Mouse (Mus musculus) forebrain, embryonic 12.5 days (tissue): ENCODE measurements around the gene Ttll6. TPM values are rescaled to one million over a fixed set of nuclear protein-coding genes. Genes with fewer than 3 reads are reported as not detected.
"Not testable (repeated sequence)": the region's sequence is repeated elsewhere in the genome, so short reads cannot be mapped to it uniquely, and the experiment has no call there.

Source experiments
- ATAC-seq: fragments of 200-750 bp; cut with Nextera tagmentation; 2 replicates; pipeline ENCODE4 v1.8.0; 2017; ENCODE audit warnings: moderate TSS enrichment; ENCODE audit not compliant: low FRiP score
- H3K27ac ChIP-seq: fragments of 300-500 bp; sonication (generic); 2 replicates; pipeline ENCODE4 v1.5.1; 2016; ENCODE audit warnings: mild to moderate bottlenecking
- H3K27me3 ChIP-seq: fragments of 300-500 bp; sonication (generic); 2 replicates; pipeline ENCODE4 v1.6.1; 2016; ENCODE audit warnings: mild to moderate bottlenecking
- H3K36me3 ChIP-seq: fragments of 300-500 bp; sonication (generic); replicated peaks from 2 replicates; pipeline ENCODE4 v1.6.1; 2016; ENCODE audit warnings: mild to moderate bottlenecking
- H3K4me1 ChIP-seq: fragments of 300-500 bp; sonication (generic); 2 replicates; pipeline ENCODE4 v1.6.1; 2016
- H3K4me2 ChIP-seq: fragments of 300-500 bp; sonication (generic); 2 replicates; pipeline ENCODE4 v1.6.1; 2016; ENCODE audit warnings: mild to moderate bottlenecking, moderate library complexity
- H3K4me3 ChIP-seq: fragments of 300-500 bp; sonication (generic); replicated peaks from 2 replicates; pipeline ENCODE4 v1.5.1; 2016; ENCODE audit warnings: mild to moderate bottlenecking
- H3K9ac ChIP-seq: fragments of 300-500 bp; sonication (generic); 2 replicates; pipeline ENCODE4 v1.6.1; 2016; ENCODE audit warnings: mild to moderate bottlenecking
- H3K9me3 ChIP-seq: fragments of 300-500 bp; sonication (generic); 2 replicates; pipeline ENCODE4 v1.6.1; 2016
- WGBS: fragments of 180-500 bp; shearing (Covaris S2); methylation state at CpG from one replicate; pipeline ENCODE4 v1.1.7; 2016; 5-methylcytosine and 5-hydroxymethylcytosine counted together
- polyA plus RNA-seq: library from polyadenylated mRNA; unstranded; fragments of >200 nt; fragmentation: Nextera tagmentation; extraction: Ambion mirVana; gene quantifications from 2 replicates; pipeline ENCODE4 v1.2.1, GENCODE M21; 2016

The Ttll6 gene
- polyA plus RNA-seq, 1 experiment from 2014 or later, result 0.28 TPM

GRCm38 (mm10) chr11:96122806-96123205 is 10.8 kb upstream of the Ttll6 start:
- H3K36me3 ChIP-seq, H3K9ac ChIP-seq, H3K4me1 ChIP-seq, H3K9me3 ChIP-seq, ATAC-seq, H3K4me3 ChIP-seq, H3K27ac ChIP-seq, H3K4me2 ChIP-seq: not testable (repeated sequence)
- H3K27me3 ChIP-seq, result peaks cover 59% of the 10 kb centered on the region
- 82% methylated on average over 4 of the region's 4 CpGs for WGBS

DNA sequence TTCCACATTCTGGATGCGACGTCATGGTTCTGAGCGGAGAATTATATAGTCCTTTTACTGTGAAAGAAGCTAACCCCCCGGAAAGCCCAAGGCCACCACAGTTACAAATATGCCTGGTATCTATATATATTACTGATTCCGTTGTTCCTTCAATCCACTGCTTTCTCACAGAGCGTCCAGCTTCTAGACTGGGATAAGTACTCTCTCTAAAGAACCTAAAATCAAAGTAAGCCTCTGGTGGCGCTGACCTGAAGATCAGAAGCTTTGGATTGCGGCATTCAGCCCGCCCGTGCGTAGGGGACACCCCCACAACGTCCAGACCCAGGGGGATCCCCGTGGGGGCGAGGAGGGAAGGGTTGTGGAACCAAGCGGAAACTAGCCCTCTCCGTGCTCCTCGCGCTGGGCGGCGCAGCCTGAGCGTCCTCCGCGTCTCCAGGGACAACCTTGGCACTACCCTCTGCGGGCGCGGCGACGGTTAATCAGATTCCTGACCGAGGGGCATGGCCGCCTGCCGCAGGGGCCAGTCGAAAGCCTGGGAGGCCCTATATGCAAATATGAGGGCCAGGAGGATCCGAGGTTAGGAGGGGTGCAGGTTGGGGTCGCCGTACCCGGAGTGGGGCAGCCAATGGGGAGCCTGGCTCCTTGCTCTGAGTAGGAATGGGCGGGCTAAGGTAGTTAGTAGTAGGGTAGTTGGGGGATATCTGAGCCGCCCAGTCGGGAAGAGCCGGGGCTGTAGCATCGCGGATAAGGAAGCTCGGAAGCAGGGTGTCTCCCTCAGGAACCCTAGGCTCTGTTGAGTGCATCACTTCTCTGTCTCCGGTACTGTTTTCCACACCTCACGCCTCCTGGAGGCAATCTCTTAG is 9.3 kb upstream of the Ttll6 start:
- no peaks in the 10 kb centered on the region for H3K9me3 ChIP-seq
- H3K4me1 ChIP-seq, result peaks cover 10% of the 10 kb centered on the region
- ATAC-seq, result no peak
- H3K36me3 ChIP-seq, result no peaks in the 10 kb centered on the region
- peak overlapping the region; percentile 30; the same call in 1 of the 2 replicates for H3K9ac ChIP-seq
- peak overlapping the region; percentile 41 for H3K4me3 ChIP-seq
- H3K4me2 ChIP-seq, result peak overlapping the region; percentile 71
- no peak overlapping the region for H3K27ac ChIP-seq
- WGBS, result 2% methylated on average over 45 of the region's 45 CpGs
- peaks cover 59% of the 10 kb centered on the region for H3K27me3 ChIP-seq

GRCm38 (mm10) chr11:96130606-96131005 is 3.0 kb upstream of the Ttll6 start:
- no peak overlapping the region for H3K9ac ChIP-seq
- H3K4me1 ChIP-seq, result peaks cover 4% of the 10 kb centered on the region
- H3K27me3 ChIP-seq, result peaks cover 40% of the 10 kb centered on the region
- H3K9me3 ChIP-seq, result no peaks in the 10 kb centered on the region
- no peak overlapping the region for H3K27ac ChIP-seq
- 55% methylated on average over 10 of the region's 10 CpGs for WGBS
- H3K36me3 ChIP-seq, result no peaks in the 10 kb centered on the region
- ATAC-seq, result no peak
- no peak overlapping the region for H3K4me3 ChIP-seq
- H3K4me2 ChIP-seq, result no peak overlapping the region

GRCm38 (mm10) chr11:96135847-96136246 is 2.3 kb downstream of the Ttll6 start:
- 88% methylated on average over 8 of the region's 8 CpGs for WGBS
- no peak for ATAC-seq
- Histone ChIP-seq H3K4me1 (peaks cover 4% of the 10 kb centered on the region), H3K9me3 (no peaks in the 10 kb centered on the region), H3K9ac (no peak overlapping the region), H3K27me3 (peaks cover 35% of the 10 kb centered on the region), H3K4me3 (no peak overlapping the region), H3K27ac (no peak overlapping the region), H3K4me2 (no peak overlapping the region), H3K36me3 (no peaks in the 10 kb centered on the region)

DNA sequence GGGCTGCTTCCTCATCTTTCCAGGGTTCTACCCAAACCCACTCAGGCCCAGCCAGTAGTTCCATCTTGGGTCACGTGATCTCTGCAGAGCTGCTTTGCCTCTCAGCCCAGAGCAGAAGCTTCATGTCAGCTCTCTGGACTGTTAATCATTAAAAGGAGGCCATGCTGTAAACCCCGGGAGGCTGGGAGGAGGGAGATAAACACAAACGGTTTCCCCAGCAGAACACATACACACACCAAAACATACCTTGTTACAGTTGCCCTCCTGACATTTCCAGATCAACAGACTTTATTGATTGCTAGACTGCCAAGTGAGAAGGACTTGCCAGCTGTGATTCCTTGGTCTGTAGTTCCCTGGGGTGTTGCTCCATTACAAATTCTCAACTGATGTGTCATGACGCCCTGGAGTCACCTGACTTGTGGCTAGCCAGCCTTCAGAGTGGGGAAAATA is 7.2 kb downstream of the Ttll6 start:
- Histone ChIP-seq H3K36me3 (no peaks in the 10 kb centered on the region), H3K4me3 (no peak overlapping the region), H3K9ac (no peak overlapping the region), H3K9me3 (no peaks in the 10 kb centered on the region), H3K27ac (no peak overlapping the region), H3K4me1 (peaks cover 11% of the 10 kb centered on the region; the same call in 1 of the 2 replicates), H3K27me3 (peaks cover 32% of the 10 kb centered on the region), H3K4me2 (no peak overlapping the region)
- ATAC-seq, result no peak
- WGBS, result 63% methylated on average over 4 of the region's 4 CpGs

- Histone ChIP-seq H3K4me3 (no peak overlapping the region), H3K4me2 (no peak overlapping the region), H3K4me1 (peaks cover 14% of the 10 kb centered on the region; the same call in 1 of the 2 replicates), H3K27ac (no peak overlapping the region), H3K27me3 (peaks cover 58% of the 10 kb centered on the region), H3K36me3 (no peaks in the 10 kb centered on the region), H3K9ac (no peak overlapping the region), H3K9me3 (no peaks in the 10 kb centered on the region)
- 61% methylated on average over 4 of the region's 4 CpGs for WGBS
- ATAC-seq, result no peak
Measured at GRCm38 (mm10) chr11:96143766-96144165, 10.2 kb downstream of the Ttll6 start.

GRCm38 (mm10) chr11:96145622-96146270 is 12.2 kb downstream of the Ttll6 start:
- Histone ChIP-seq H3K36me3 (no peaks in the 10 kb centered on the region), H3K27ac (no peak overlapping the region), H3K9ac (0 out of 2 replicates have a peak overlapping the region, but pooled peaks have one; percentile 30), H3K9me3 (no peaks in the 10 kb centered on the region), H3K4me1 (peaks cover 14% of the 10 kb centered on the region; the same call in 1 of the 2 replicates), H3K4me3 (0 out of 2 replicates have a peak overlapping the region, but pooled peaks have one; percentile 9), H3K27me3 (peaks cover 72% of the 10 kb centered on the region), H3K4me2 (peak overlapping the region; percentile 38)
- ATAC-seq, result no peak
- 2% methylated on average over 15 of the region's 15 CpGs for WGBS

DNA sequence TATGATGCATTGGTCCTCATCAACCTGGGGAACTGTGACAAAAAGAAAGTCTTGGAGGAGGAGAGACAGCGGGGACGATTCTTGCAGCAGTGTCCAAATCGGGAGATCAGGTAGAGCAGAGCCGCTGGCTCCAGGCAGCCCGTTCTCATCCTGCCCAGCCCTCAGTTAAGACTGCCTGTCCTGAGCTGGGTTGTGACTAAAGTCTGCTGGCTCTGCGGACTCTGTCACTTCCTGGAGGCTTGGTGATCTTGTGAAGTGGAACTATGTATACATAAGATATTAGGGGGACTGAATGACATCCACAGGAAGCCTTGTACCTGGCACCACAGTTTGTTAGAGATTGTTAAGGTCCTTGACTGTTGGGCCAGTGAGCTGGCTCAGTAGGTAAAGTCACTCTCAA is 13.9 kb downstream of the Ttll6 start:
- no peak overlapping the region for H3K4me2 ChIP-seq
- 83% methylated on average over 6 of the region's 6 CpGs for WGBS
- H3K27me3 ChIP-seq, result peaks cover 89% of the 10 kb centered on the region
- H3K9ac ChIP-seq, result no peak overlapping the region
- no peak for ATAC-seq
- peaks cover 9% of the 10 kb centered on the region; the same call in 1 of the 2 replicates for H3K4me1 ChIP-seq
- H3K4me3 ChIP-seq, result no peak overlapping the region
- H3K9me3 ChIP-seq, result no peaks in the 10 kb centered on the region
- H3K27ac ChIP-seq, result no peak overlapping the region
- no peaks in the 10 kb centered on the region for H3K36me3 ChIP-seq

DNA sequence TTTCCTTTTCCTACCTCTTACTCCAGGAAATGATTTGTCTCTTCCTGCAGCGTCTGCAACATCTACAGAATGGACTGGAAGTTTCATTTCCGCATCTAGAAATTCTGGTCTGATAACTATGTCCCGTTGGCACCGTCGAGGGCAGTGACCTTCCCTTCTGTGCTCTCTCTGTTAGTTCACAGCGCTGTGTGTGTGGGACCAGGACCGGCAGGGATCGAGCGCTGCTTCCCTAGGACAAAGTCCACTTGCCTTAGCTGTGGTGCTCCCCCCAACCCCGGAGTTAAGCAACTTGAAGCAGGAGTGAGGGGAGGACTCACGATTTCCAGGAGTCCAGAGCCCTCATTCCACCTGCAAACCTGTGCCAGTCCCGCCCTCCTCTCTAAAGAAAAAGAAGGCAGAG is 31.2 kb downstream of the Ttll6 start:
- no peaks in the 10 kb centered on the region for H3K36me3 ChIP-seq
- no peak overlapping the region for H3K4me2 ChIP-seq
- 67% methylated on average over 12 of the region's 12 CpGs for WGBS
- H3K4me3 ChIP-seq, result no peak overlapping the region
- H3K4me1 ChIP-seq, result no peaks in the 10 kb centered on the region
- H3K27ac ChIP-seq, result no peak overlapping the region
- no peak for ATAC-seq
- no peak overlapping the region for H3K9ac ChIP-seq
- H3K9me3 ChIP-seq, result no peaks in the 10 kb centered on the region
- H3K27me3 ChIP-seq, result peaks cover 83% of the 10 kb centered on the region

- Histone ChIP-seq H3K4me2 (no peak overlapping the region), H3K9ac (no peak overlapping the region), H3K36me3 (no peaks in the 10 kb centered on the region), H3K27ac (no peak overlapping the region), H3K27me3 (peaks cover 98% of the 10 kb centered on the region), H3K4me3 (no peak overlapping the region), H3K4me1 (no peaks in the 10 kb centered on the region), H3K9me3 (no peaks in the 10 kb centered on the region)
- no peak for ATAC-seq
- 32% methylated on average over 9 of the region's 9 CpGs for WGBS
Measured at GRCm38 (mm10) chr11:96168125-96168524, 34.5 kb downstream of the Ttll6 start.

DNA sequence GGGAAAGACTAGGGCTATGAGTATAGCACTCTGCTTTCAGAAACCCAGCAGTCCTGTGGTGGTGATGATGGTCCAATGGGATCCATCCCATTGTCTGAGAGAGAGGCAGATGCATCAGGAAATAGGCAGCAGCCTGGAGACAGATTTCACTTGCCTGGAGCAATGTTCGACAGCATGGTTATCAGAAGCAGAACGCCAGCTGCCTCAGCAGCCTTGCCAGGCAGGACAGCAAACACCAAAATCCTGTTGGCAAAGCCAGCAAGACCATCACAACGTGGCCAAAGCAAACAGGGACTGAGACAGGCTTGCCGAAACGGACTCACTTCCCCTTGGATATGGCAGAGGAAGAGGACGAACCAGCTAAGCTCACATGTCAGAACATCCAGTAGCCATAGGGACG is 35.4 kb downstream of the Ttll6 start:
- no peak overlapping the region for H3K4me3 ChIP-seq
- no peak overlapping the region for H3K27ac ChIP-seq
- H3K9ac ChIP-seq, result no peak overlapping the region
- no peaks in the 10 kb centered on the region for H3K36me3 ChIP-seq
- no peaks in the 10 kb centered on the region for H3K4me1 ChIP-seq
- no peaks in the 10 kb centered on the region for H3K9me3 ChIP-seq
- ATAC-seq, result no peak
- peaks cover 100% of the 10 kb centered on the region for H3K27me3 ChIP-seq
- no peak overlapping the region for H3K4me2 ChIP-seq
- WGBS, result 19% methylated on average over 7 of the region's 7 CpGs

GRCm38 (mm10) chr11:96170711-96171379 is 37.3 kb downstream of the Ttll6 start:
- ATAC-seq, result no peak
- WGBS, result under 1% methylated on average over 20 of the region's 20 CpGs

More at GRCm38 (mm10) chr11:96170711-96171379, 37.3 kb downstream of the Ttll6 start:
- no peaks in the 10 kb centered on the region for H3K9me3 ChIP-seq
- H3K27ac ChIP-seq, result no peak overlapping the region
- H3K9ac ChIP-seq, result no peak overlapping the region
- H3K27me3 ChIP-seq, result peaks cover 99% of the 10 kb centered on the region
- H3K4me1 ChIP-seq, result no peaks in the 10 kb centered on the region
- no peak overlapping the region for H3K4me2 ChIP-seq
- no peaks in the 10 kb centered on the region for H3K36me3 ChIP-seq
- H3K4me3 ChIP-seq, result no peak overlapping the region
